Comparison of ENCODE assay signal across 9 mouse cellular contexts in genomic region chr2:167588774-167589577, GRCm38 (mm10). TPM values are rescaled to one million over a fixed set of nuclear protein-coding genes. Genes with fewer than 3 reads are reported as not detected.
A peak's percentile ranks its signal among the peaks of the same experiment; 100 is the strongest.
DNase-seq lines count a peak whose midpoint lies in the region; ATAC-seq and TF ChIP-seq lines count a peak whose summit lies in the region.
"Had no signal": no experiment of that assay in that cellular context is flagged by ENCODE, and none has a peak within 500 bp of the region (broad histone marks: within the 10 kb centered on the region; RNA-seq: fewer than 3 reads in every experiment).

No protein-coding gene starts in this region.

- H3K27ac ChIP-seq in forebrain, embryonic 11.5 days (ENCODE audit: low read depth, low read length) = no peak overlapping the region
- H3K27ac ChIP-seq in forebrain, postnatal 0 days (ENCODE audit: low read depth, low read length) = no peak overlapping the region
- H3K27ac ChIP-seq in cortical plate, adult 2 months (ENCODE audit: insufficient read depth, low read length) = peak overlapping the region; percentile 67; the same call in 1 of the 2 replicates

- peak overlapping the region; percentile 18; the same call in 1 of the 2 replicates for H3K4me2 ChIP-seq in forebrain, embryonic 11.5 days (ENCODE audit: low read depth, low read length, severe bottlenecking)
- no peak overlapping the region for H3K4me2 ChIP-seq in forebrain, postnatal 0 days (ENCODE audit: low read depth)

- peaks cover 2% of the 10 kb centered on the region; the same call in 1 of the 2 replicates for H3K27me3 ChIP-seq in forebrain, embryonic 11.5 days (ENCODE audit: control insufficient read depth, insufficient read depth, low read length)
- H3K27me3 ChIP-seq in forebrain, postnatal 0 days (ENCODE audit: insufficient read depth, low read length) = no peaks in the 10 kb centered on the region; the same call in 1 of the 2 replicates

- no peaks in the 10 kb centered on the region for H3K36me3 ChIP-seq in forebrain, embryonic 11.5 days (ENCODE audit: control insufficient read depth, insufficient read depth, low read length)
- H3K36me3 ChIP-seq in forebrain, postnatal 0 days (ENCODE audit: insufficient read depth) = no peaks in the 10 kb centered on the region
- H3K36me3 ChIP-seq: G1E had no signal

- WGBS in forebrain, embryonic 11.5 days = 14% methylated on average over 21 of the region's 21 CpGs
- 16% methylated on average over 21 of the region's 21 CpGs for WGBS in forebrain, postnatal 0 days

- no peak overlapping the region for H3K4me3 ChIP-seq in forebrain, embryonic 11.5 days (ENCODE audit: low read depth, low read length)
- H3K4me3 ChIP-seq in forebrain, postnatal 0 days (ENCODE audit: low read depth, low read length) = no peak overlapping the region
- H3K4me3 ChIP-seq in cortical plate, adult 2 months (ENCODE audit: insufficient read depth, low read length) = peak overlapping the region; percentile 21; the same call in 1 of the 2 replicates

- TF ChIP-seq POLR2A in cortical plate, adult 2 months (IDR thresholded peaks at IDR 0.05; ENCODE audit: extremely low read depth, insufficient read depth, low read length) = no peak

- peaks cover 9% of the 10 kb centered on the region; the same call in 1 of the 2 replicates for H3K4me1 ChIP-seq in forebrain, embryonic 11.5 days (replicated peaks; ENCODE audit: control insufficient read depth, insufficient read depth, low read length)
- H3K4me1 ChIP-seq in forebrain, postnatal 0 days (ENCODE audit: insufficient read depth) = no peaks in the 10 kb centered on the region
- no peaks in the 10 kb centered on the region; the same call in 1 of the 2 replicates for H3K4me1 ChIP-seq in cortical plate, adult 2 months (ENCODE audit: control insufficient read depth, insufficient read depth, low read length)

- intact Hi-C loops in heart, postnatal 14 days (cut with DNase I) = no loop called here

- no peak for DNase-seq in forebrain, embryonic 11.5 days (ENCODE audit: low spot score)
- DNase-seq in forebrain, postnatal 0 days = no peak
- peak; percentile 64 to 68 for DNase-seq in heart, postnatal 14 days
- peak; percentile 74 to 79 for DNase-seq in kidney, postnatal 36 days
- DNase-seq in thymus, postnatal 0 days (ENCODE audit: low spot score) = peak; percentile 56
- DNase-seq in cerebellum, adult 9-11 months = no peak

- peak overlapping the region; percentile 39 for H3K9ac ChIP-seq in forebrain, embryonic 11.5 days (ENCODE audit: low read length)
- no peak overlapping the region for H3K9ac ChIP-seq in forebrain, postnatal 0 days

- H3K9me3 ChIP-seq in forebrain, embryonic 11.5 days (ENCODE audit: control insufficient read depth, low read length) = no peaks in the 10 kb centered on the region
- H3K9me3 ChIP-seq in forebrain, postnatal 0 days (ENCODE audit: low read length) = no peaks in the 10 kb centered on the region
- H3K9me3 ChIP-seq: G1E had no signal

- no peak for ATAC-seq in forebrain, embryonic 11.5 days (replicated peaks; ENCODE audit: low FRiP score)
- ATAC-seq in forebrain, postnatal 0 days = no peak
- ATAC-seq in megakaryocyte progenitor cell, adult 5-6 weeks (replicated peaks; ENCODE audit: poor library complexity) = peak; percentile 81

- no peak for TF ChIP-seq CTCF in forebrain, postnatal 0 days (IDR thresholded peaks at IDR 0.05; ENCODE audit: low read depth)
- TF ChIP-seq CTCF in cortical plate, adult 2 months (IDR thresholded peaks at IDR 0.05; ENCODE audit: extremely low read depth, insufficient read depth, low read length) = no peak

RNA-seq across cellular contexts. Expression of gene Ube2v1, which starts 42.9 kb away (rescaled TPM):
- 333 and 334 TPM in 2 replicates for polyA plus RNA-seq in forebrain, embryonic 11.5 days (2014; fragmentation: Nextera tagmentation; extraction: Ambion mirVana)
- 161 TPM in 2 replicates for total RNA-seq in forebrain, postnatal 0 days (2014; rRNA removed)
- 328 and 369 TPM in 2 replicates for polyA plus RNA-seq in forebrain, postnatal 0 days (2015; fragmentation: Nextera tagmentation; extraction: Ambion mirVana)
- polyA plus RNA-seq in cortical plate, adult 2 months (2012; rRNA removed) = 251 and 267 TPM in 2 replicates
- total RNA-seq in heart, postnatal 14 days (2021) = 100 to 1,000 TPM in 1 of 2 experiments, 10 to 100 TPM in 1; 93.8 to 102 TPM
- total RNA-seq in megakaryocyte progenitor cell, adult 5-6 weeks (2015) = 102 and 116 TPM in 2 replicates
- 51.7 and 56.5 TPM in 2 replicates for total RNA-seq in megakaryocyte progenitor cell, adult 5-6 weeks (2017)
- 215 and 236 TPM in 2 replicates for polyA plus RNA-seq in thymus, postnatal 0 days (2015; fragmentation: Nextera tagmentation; extraction: Ambion mirVana)

RNA-seq across cellular contexts. Expression of gene Snai1, which starts 51.0 kb away (rescaled TPM):
- 25.1 and 27.8 TPM in 2 replicates for polyA plus RNA-seq in forebrain, embryonic 11.5 days (2014; fragmentation: Nextera tagmentation; extraction: Ambion mirVana)
- 1.3 and 1.4 TPM in 2 replicates for total RNA-seq in forebrain, postnatal 0 days (2014; rRNA removed)
- polyA plus RNA-seq in forebrain, postnatal 0 days (2015; fragmentation: Nextera tagmentation; extraction: Ambion mirVana) = 3.3 and 4.4 TPM in 2 replicates
- 1.4 and 1.8 TPM in 2 replicates for polyA plus RNA-seq in cortical plate, adult 2 months (2012; rRNA removed)
- 1 to 10 TPM; 3.0 to 3.1 TPM for total RNA-seq in heart, postnatal 14 days (2021)
- total RNA-seq in megakaryocyte progenitor cell, adult 5-6 weeks (2015) = not detected in 2 replicates
- total RNA-seq in megakaryocyte progenitor cell, adult 5-6 weeks (2017) = 0.33 and 0.44 TPM in 2 replicates
- 2.6 and 3.6 TPM in 2 replicates for polyA plus RNA-seq in thymus, postnatal 0 days (2015; fragmentation: Nextera tagmentation; extraction: Ambion mirVana)
- total RNA-seq: G1E had no signal
- polyA plus RNA-seq: G1E had no signal

Comparison
In these comparisons a context has a peak if more than half of its experiments do, and no peak if none do; other contexts are left out.
1. DNase-seq: peak in heart, postnatal 14 days (2 of 2), kidney, postnatal 36 days (2 of 2) and thymus, postnatal 0 days (single experiment); none in forebrain, embryonic 11.5 days (single experiment), forebrain, postnatal 0 days (single experiment) and cerebellum, adult 9-11 months (single experiment).